Mouse (Mus musculus) ES-E14 (cell line): Measurements from ENCODE around the gene Apc2. TPM values are rescaled to one million over a fixed set of nuclear protein-coding genes. Genes with fewer than 3 reads are reported as not detected.
A peak's percentile ranks its signal among the peaks of the same experiment; 100 is the strongest.

Experiments
- DNase-seq: peaks from one replicate; pipeline ENCODE4 v3.0.0-alpha.2; 2013; ENCODE audit warnings: low read depth, low spot score
- H3K27ac ChIP-seq: 2 replicates; pipeline ENCODE4 v1.5.1; 2012; ENCODE audit warnings: low read depth, mild to moderate bottlenecking, low read length, moderate library complexity, mixed read lengths; ENCODE audit not compliant: poor library complexity, insufficient read depth, severe bottlenecking
- H3K36me3 ChIP-seq: 2 replicates; pipeline ENCODE4 v1.6.1; 2012; ENCODE audit warnings: mild to moderate bottlenecking, low read length, moderate library complexity, mixed read lengths; ENCODE audit not compliant: control insufficient read depth, poor library complexity, insufficient read depth, severe bottlenecking
- H3K4me1 ChIP-seq, 2 experiments: fragments of 150-350 bp in 1 of 2; sonication (generic) in 1 of 2; 2 replicates each; pipeline ENCODE4 v1.6.1; 2012; ENCODE audit warnings: low read length in 2 of 2, mild to moderate bottlenecking in 1 of 2, mixed read lengths in 1 of 2; ENCODE audit not compliant: control insufficient read depth in 2 of 2, insufficient read depth in 2 of 2, poor library complexity in 1 of 2
- H3K4me3 ChIP-seq, 2 experiments: fragments of 150-350 bp in 1 of 2; sonication (generic) in 1 of 2; 2 replicates each; pipeline ENCODE4 v1.5.1; 2012; ENCODE audit warnings: low read length in 2 of 2, low read depth in 1 of 2, mild to moderate bottlenecking in 1 of 2, mixed read lengths in 1 of 2; ENCODE audit not compliant: insufficient read depth in 1 of 2, poor library complexity in 1 of 2, severe bottlenecking in 1 of 2
- H3K9ac ChIP-seq: 2 replicates; pipeline ENCODE4 v1.6.1; 2012; ENCODE audit warnings: low read depth, mild to moderate bottlenecking, low read length, mixed read lengths; ENCODE audit not compliant: poor library complexity, insufficient read depth, severe bottlenecking
- H3K9me3 ChIP-seq: fragments of 150-350 bp; sonication (generic); 2 replicates; pipeline ENCODE4 v1.6.1; 2012; ENCODE audit warnings: low read depth, mild to moderate bottlenecking, low read length; ENCODE audit not compliant: control insufficient read depth, insufficient read depth
- CHD2 ChIP-seq: IDR thresholded peaks from 2 replicates; pipeline ENCODE4 v1.6.1; 2014; ENCODE audit warnings: mild to moderate bottlenecking, low read depth, low read length, inconsistent platforms
- HCFC1 ChIP-seq: IDR thresholded peaks from 2 replicates; pipeline ENCODE4 v1.6.1; 2012; ENCODE audit warnings: low read length, inconsistent platforms, borderline replicate concordance; ENCODE audit not compliant: insufficient read depth
- MAFK ChIP-seq: IDR thresholded peaks from 2 replicates; pipeline ENCODE4 v1.6.1; 2014; ENCODE audit warnings: mild to moderate bottlenecking, low read depth, low read length, inconsistent platforms; ENCODE audit not compliant: insufficient read depth
- ZC3H11A ChIP-seq: IDR thresholded peaks from 2 replicates; pipeline ENCODE4 v1.6.1; 2012; ENCODE audit warnings: low read depth, mild to moderate bottlenecking, inconsistent platforms, low read length, borderline replicate concordance
- ZNF384 ChIP-seq: IDR thresholded peaks from 2 replicates; pipeline ENCODE4 v1.6.1; 2012; ENCODE audit warnings: low read depth, low read length, inconsistent platforms
- in situ Hi-C, 2 experiments: fragments of 600-800 bp; cut with MboI; formaldehyde crosslinking; loops; one replicate each; pipeline ENCODE4 v1.15.1; 2025; ENCODE audit warnings: low sequenced_read_pairs in 2 of 2, inconsistent platforms in 1 of 2; ENCODE audit not compliant: unreplicated experiment in 2 of 2
- total RNA-seq: library from RNA; depleted of rRNA; stranded (reverse); fragments of 300-350 nt; gene quantifications from 2 replicates; pipeline ENCODE4 v1.2.3, GENCODE M21; 2012

The Apc2 gene
- total RNA-seq, 1 experiment, result 4.6 TPM

GRCm38 (mm10) chr10:80336263-80336662 lies 40.5 kb downstream of the Apc2 start:
- Histone ChIP-seq H3K4me3 (no peak overlapping the region), H3K27ac (0 out of 2 replicates have a peak overlapping the region, but pooled peaks have one; percentile 12), H3K36me3 (peaks cover 4% of the 10 kb centered on the region; the same call in 1 of the 2 replicates), H3K9ac (no peak overlapping the region), H3K9me3 (no peaks in the 10 kb centered on the region), H3K4me1 (peaks cover 2 to 27% of the 10 kb centered on the region in 2 experiments; a peak in 3 of 4 replicates)
- no peak for DNase-seq
- in situ Hi-C loops, result no loop called here
- TF ChIP-seq ZNF384 (no peak), ZC3H11A (no peak), CHD2 (no peak), MAFK (no peak), HCFC1 (no peak)

DNA sequence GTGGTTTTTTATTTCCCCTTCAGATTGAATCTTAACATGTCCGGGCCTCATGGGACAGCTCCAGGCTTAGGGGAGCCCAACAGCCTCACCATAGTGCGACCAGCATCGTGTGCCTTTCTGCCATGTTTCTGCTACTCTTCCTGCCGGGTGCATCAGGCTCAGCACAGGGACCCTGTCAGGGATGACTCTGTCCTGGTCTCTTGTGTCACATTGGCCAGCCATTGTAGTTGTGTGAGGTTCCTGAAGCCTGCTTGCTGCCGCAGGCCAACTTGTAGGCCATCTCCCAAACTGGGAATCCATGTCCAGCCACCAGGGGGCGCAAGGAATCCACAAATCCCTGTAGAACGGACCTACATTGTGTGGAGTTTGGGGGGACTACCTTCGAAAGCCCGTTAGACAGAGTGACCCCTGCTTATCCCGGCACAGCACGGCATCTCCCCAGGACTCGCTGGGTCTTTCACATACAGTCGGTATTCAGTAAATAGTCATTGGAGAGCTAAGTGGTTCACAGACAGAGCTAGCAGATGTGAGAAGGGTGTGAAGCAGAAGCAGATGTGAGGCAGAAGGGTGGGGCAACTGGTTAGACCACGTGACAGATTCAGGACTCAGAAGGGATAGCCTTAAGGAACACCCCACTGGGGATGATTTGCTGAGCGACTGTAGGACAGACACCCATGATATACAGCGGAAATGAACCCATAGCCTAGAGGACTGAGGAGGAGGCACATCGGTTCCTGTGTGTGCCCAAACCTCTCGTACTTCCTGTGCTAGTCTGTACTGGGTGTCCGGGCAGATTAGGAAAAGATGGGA lies 44.4 kb downstream of the Apc2 start:
- Histone ChIP-seq H3K36me3 (peaks cover 4% of the 10 kb centered on the region; the same call in 1 of the 2 replicates), H3K9me3 (no peaks in the 10 kb centered on the region), H3K4me1 (peaks cover 2 to 36% of the 10 kb centered on the region in 2 experiments; a peak in 3 of 4 replicates), H3K4me3 (no peak overlapping the region), H3K9ac (peak overlapping the region; percentile 15; the same call in 1 of the 2 replicates), H3K27ac (no peak overlapping the region)
- in situ Hi-C loops, result no loop called here
- peak; percentile 88 for DNase-seq
- TF ChIP-seq ZC3H11A, result no peak

GRCm38 (mm10) chr10:80341026-80341425 lies 45.2 kb downstream of the Apc2 start:
- H3K9me3 ChIP-seq, result no peaks in the 10 kb centered on the region
- DNase-seq, result no peak
- H3K4me1 ChIP-seq, result peaks cover 3 to 35% of the 10 kb centered on the region in 2 experiments; a peak in 3 of 4 replicates
- H3K4me3 ChIP-seq, result peak overlapping the region; percentile 32 to 70; a peak in 1 of 4 replicates
- no peak overlapping the region for H3K27ac ChIP-seq
- in situ Hi-C loops, result no loop called here
- no peak for TF ChIP-seq ZC3H11A
- no peak overlapping the region for H3K9ac ChIP-seq
- H3K36me3 ChIP-seq, result no peaks in the 10 kb centered on the region

DNA sequence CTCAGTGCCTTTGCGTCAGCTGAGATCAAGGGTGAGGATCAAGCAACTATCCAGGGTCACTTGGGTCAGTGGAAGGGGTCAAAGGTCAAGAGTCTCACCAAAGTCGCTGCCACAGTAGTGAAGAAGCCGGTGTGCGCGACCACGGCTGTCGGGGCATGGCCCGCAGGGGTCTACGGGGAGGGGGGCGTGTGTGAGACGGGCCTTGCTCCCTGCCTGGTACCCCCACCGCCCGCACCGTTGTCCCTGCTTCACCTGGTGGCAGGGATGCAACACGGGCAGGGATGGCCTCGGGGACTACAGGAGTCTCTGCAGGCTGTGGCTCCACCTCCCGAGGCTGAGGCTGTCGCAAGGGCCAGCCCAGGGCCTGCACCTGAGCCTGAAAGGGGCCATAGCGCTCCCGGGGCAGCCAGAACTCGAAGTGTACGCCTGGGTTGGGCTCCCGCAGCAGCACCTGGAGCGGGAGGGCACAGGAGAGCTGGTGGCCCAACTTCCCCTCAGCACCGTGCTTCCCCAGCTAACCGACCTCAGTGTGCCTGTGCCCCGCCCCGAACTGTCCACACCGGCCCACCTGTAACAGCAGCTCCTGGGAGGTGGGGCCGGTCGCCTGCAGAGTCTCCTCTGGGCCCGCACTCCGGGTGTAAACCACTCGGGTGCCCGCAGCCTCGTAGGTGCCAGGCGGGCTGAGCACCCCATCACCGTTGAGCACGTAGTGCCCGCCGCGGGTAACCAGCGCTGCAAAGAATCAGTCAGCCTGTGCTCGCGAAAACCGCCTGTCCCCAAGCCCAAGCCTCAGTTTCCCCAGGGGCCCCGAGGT lies 45.9 kb downstream of the Apc2 start:
- in situ Hi-C loops, result no loop called here
- no peak for DNase-seq
- H3K4me1 ChIP-seq, result peaks cover 2 to 33% of the 10 kb centered on the region in 2 experiments; a peak in 3 of 4 replicates
- no peak overlapping the region for H3K27ac ChIP-seq
- no peaks in the 10 kb centered on the region for H3K36me3 ChIP-seq
- no peak overlapping the region; the same call in 1 of the 2 replicates for H3K9ac ChIP-seq
- H3K9me3 ChIP-seq, result no peaks in the 10 kb centered on the region
- H3K4me3 ChIP-seq, result peak overlapping the region; percentile 58 to 70
- TF ChIP-seq CHD2, result no peak
- no peak for TF ChIP-seq ZNF384
- no peak for TF ChIP-seq HCFC1
- TF ChIP-seq ZC3H11A, result no peak
- no peak for TF ChIP-seq MAFK
